Mouse (Mus musculus) intestine, embryonic 14.5 days (tissue): Measurements from ENCODE around the gene Yif1b. TPM values are rescaled to one million over a fixed set of nuclear protein-coding genes. Genes with fewer than 3 reads are reported as not detected.
"Not testable (repeated sequence)": the region's sequence is repeated elsewhere in the genome, so short reads cannot be mapped to it uniquely, and the experiment has no call there.

Experiments used
- ATAC-seq: fragments of 200-750 bp; cut with Nextera tagmentation; replicated peaks from 2 replicates; pipeline ENCODE4 v1.8.0; 2017; ENCODE audit warnings: low read depth, moderate number of reproducible peaks, moderate TSS enrichment, moderate library complexity; ENCODE audit not compliant: low FRiP score, low TSS enrichment
- DNase-seq: peaks from one replicate; pipeline ENCODE4 v3.0.0-alpha.2; 2018; ENCODE audit warnings: low spot score
- H3K27ac ChIP-seq: fragments of 300-500 bp; sonication (generic); 2 replicates; pipeline ENCODE4 v1.5.1; 2014; ENCODE audit warnings: low read depth, mild to moderate bottlenecking, control low read depth
- H3K27me3 ChIP-seq: fragments of 300-500 bp; sonication (generic); replicated peaks from 2 replicates; pipeline ENCODE4 v1.6.1; 2014; ENCODE audit warnings: low read length, control low read depth; ENCODE audit not compliant: control insufficient read depth, insufficient read depth
- H3K36me3 ChIP-seq: fragments of 300-500 bp; sonication (generic); 2 replicates; pipeline ENCODE4 v1.6.1; 2014; ENCODE audit warnings: low read length, control low read depth; ENCODE audit not compliant: control insufficient read depth, insufficient read depth
- H3K4me1 ChIP-seq: fragments of 300-500 bp; sonication (generic); replicated peaks from 2 replicates; pipeline ENCODE4 v1.6.1; 2014; ENCODE audit warnings: low read length, control low read depth, mixed read lengths; ENCODE audit not compliant: control insufficient read depth, insufficient read depth
- H3K4me2 ChIP-seq: fragments of 300-500 bp; sonication (generic); 2 replicates; pipeline ENCODE4 v1.6.1; 2014; ENCODE audit warnings: low read length
- H3K4me3 ChIP-seq: fragments of 300-500 bp; sonication (generic); 2 replicates; pipeline ENCODE4 v1.5.1; 2014; ENCODE audit warnings: low read depth, low read length, control low read depth, mixed read lengths
- H3K9ac ChIP-seq: fragments of 300-500 bp; sonication (generic); 2 replicates; pipeline ENCODE4 v1.6.1; 2014; ENCODE audit warnings: mild to moderate bottlenecking, low read length
- H3K9me3 ChIP-seq: fragments of 300-500 bp; sonication (generic); 2 replicates; pipeline ENCODE4 v1.6.1; 2016; ENCODE audit warnings: low read length, control low read depth; ENCODE audit not compliant: control insufficient read depth
- WGBS: fragments of 180-500 bp; shearing (Covaris S2); extraction: QIAGEN DNeasy Blood & Tissue Kit; methylation state at CpG from one replicate; pipeline ENCODE4 v1.1.7; 2014; 5-methylcytosine and 5-hydroxymethylcytosine counted together
- polyA plus RNA-seq: library from polyadenylated mRNA; unstranded; fragments of >200 nt; fragmentation: Nextera tagmentation; extraction: Ambion mirVana; gene quantifications from 2 replicates; pipeline ENCODE4 v1.2.1, GENCODE M21; 2014

Gene Yif1b
- polyA plus RNA-seq, 1 experiment from 2014 or later, result 94.3 TPM

DNA sequence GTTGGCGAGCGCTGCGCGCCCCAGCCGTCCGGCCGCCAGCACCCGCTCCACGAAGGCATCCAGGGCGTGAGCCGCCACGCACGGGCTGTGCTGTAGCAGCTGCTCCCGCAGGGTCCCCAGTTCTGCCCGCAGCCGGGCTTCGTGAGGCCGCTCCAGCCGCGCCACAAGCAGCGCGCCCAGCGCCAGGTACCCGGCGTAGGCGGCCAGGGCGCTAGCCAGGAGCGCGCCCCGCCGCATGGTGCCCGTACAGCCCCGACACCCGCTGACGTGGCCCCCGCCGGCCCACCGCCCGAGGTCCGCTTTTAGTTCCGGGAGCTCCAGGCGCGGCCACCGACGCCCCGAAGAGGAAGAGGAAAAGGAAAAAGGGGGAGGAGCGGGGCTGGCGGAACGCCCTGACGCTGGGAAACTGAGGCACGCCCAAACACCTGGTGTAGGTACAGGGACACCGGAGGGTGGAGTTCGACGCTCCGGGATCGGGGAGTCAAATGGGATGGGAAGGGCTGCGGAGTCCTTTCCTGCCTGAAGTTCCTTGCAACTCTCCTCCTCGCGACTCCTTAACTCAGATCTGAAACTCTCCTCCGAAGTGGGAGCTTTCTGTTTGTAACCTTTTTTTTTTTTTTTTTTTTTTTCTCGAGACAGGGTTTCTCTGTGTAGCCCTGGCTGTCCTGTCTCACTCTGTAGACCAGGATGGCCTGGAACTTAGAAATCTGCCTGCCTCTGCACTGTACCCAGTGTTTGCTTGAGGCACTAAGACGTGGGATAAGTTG lies 5.7 kb upstream of the Yif1b start, which contains the start of gene Kcnk6:
TSS of gene Kcnk6 (minus strand) at position 269 of the 767 bp plus-strand sequence.
- no peaks in the 10 kb centered on the region for H3K4me1 ChIP-seq
- ATAC-seq, result peak; percentile 65
- no peaks in the 10 kb centered on the region for H3K36me3 ChIP-seq
- peak within 1 kb of the TSS; percentile 52 for H3K4me3 ChIP-seq
- peaks cover 18% of the 10 kb centered on the region for H3K27me3 ChIP-seq
- peak within 1 kb of the TSS; percentile 65 for H3K9ac ChIP-seq
- no peaks in the 10 kb centered on the region for H3K9me3 ChIP-seq
- H3K4me2 ChIP-seq, result peak within 1 kb of the TSS; percentile 95
- no peak for DNase-seq
- no peak within 1 kb of the TSS for H3K27ac ChIP-seq
- WGBS, result 1% methylated on average over 62 of the region's 62 CpGs

DNA sequence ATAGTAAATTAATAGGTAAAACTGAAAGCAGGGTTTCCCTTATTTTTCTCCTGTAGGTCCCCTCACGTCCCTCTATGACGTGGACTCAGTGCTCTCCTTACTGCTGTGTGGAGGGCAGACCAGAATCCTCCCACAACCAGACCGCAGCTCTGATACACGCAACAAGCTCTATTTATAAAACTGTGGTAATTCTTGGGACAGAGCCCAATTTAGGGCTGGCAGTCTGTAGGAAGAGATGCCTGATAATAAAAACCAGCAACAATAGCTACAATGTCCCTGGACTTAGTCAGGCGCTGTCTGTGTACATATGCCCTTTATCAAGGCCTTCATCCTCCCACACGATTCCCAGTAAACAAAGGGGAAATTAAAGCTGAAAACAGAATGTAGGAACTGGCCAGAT lies 4.4 kb upstream of the Yif1b start:
- 42% methylated on average over 6 of the region's 6 CpGs for WGBS
- H3K27ac ChIP-seq, result no peak overlapping the region
- no peaks in the 10 kb centered on the region for H3K9me3 ChIP-seq
- H3K9ac ChIP-seq, result no peak overlapping the region
- no peak overlapping the region for H3K4me2 ChIP-seq
- peaks cover 18% of the 10 kb centered on the region for H3K27me3 ChIP-seq
- no peak for DNase-seq
- ATAC-seq, result no peak
- H3K4me1 ChIP-seq, result peaks cover under 1% of the 10 kb centered on the region; the same call in 1 of the 2 replicates
- no peak overlapping the region for H3K4me3 ChIP-seq
- no peaks in the 10 kb centered on the region for H3K36me3 ChIP-seq

DNA sequence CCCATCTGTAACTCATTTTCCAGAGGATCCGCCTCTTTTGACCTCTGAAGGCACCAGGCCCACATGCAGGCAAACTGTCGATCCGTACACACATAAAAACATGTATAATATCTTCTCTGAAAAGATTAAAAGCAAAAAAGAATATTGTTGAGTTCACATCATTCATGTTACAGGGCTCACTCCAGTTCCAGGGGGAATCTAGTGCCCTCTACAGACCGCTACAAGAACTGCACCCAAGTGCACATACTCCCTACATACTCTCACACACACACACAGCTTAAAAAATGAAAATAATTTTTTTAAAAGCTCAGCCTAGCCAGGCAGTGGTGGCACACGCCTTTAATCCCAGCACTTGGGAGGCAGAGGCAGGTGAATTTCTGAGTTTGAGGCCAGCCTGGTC lies 3.5 kb upstream of the Yif1b start:
- Histone ChIP-seq H3K36me3 (no peaks in the 10 kb centered on the region), H3K9ac (no peak overlapping the region), H3K9me3 (no peaks in the 10 kb centered on the region), H3K4me2 (no peak overlapping the region), H3K4me3 (no peak overlapping the region), H3K27ac (no peak overlapping the region), H3K27me3 (peaks cover 18% of the 10 kb centered on the region), H3K4me1 (peaks cover 10% of the 10 kb centered on the region)
- DNase-seq (no peak), ATAC-seq (no peak)
- WGBS, result 77% methylated on average over 5 of the region's 5 CpGs

DNA sequence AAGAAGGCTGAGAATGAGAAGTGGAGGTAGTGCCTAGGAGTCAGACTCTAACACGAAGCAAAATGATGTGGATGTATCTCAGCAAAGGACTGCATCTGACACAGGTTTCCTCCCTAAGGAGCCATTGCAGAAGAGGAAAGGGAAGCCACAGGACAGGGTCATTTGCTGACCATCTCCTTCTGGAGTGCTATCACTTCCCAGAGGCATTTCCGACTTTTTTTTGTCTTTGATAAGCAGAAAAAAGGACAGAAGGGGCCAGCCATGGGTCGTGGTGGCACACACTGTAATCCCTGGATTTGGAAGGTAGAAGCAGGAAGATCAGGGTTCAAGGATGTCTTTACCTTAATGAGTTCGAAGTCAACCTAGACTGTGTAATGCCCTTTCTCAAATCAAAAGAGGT lies 1.5 kb upstream of the Yif1b start:
- ATAC-seq (no peak), DNase-seq (no peak)
- Histone ChIP-seq H3K9ac (no peak overlapping the region), H3K27me3 (peaks cover 9% of the 10 kb centered on the region), H3K4me3 (no peak overlapping the region), H3K4me2 (no peak overlapping the region), H3K36me3 (no peaks in the 10 kb centered on the region), H3K9me3 (no peaks in the 10 kb centered on the region), H3K27ac (no peak overlapping the region), H3K4me1 (peaks cover 10% of the 10 kb centered on the region)
- WGBS, result 76% methylated on average over 4 of the region's 4 CpGs

DNA sequence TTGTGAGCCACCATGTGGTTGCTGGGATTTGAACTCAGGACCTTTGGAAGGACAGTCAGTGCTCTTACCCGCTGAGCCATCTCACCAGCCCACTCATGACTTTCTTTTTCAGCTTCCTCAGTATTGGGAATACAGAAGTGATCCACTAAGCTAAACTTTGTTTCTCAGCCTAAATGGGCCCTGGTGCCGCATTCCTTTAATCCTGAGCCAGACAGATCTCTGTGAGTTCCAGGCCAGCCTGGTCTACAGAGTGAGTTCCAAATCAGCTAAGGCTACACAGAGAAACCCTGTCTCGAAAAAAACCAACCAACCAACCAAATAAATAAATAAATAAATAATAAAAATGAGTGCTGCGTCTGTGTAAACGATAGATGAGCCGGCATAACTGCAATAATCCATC lies 533 bp upstream of the Yif1b start:
- WGBS, result 31% methylated on average over 6 of the region's 6 CpGs
- peak overlapping the region; percentile 50 for H3K9ac ChIP-seq

DNA sequence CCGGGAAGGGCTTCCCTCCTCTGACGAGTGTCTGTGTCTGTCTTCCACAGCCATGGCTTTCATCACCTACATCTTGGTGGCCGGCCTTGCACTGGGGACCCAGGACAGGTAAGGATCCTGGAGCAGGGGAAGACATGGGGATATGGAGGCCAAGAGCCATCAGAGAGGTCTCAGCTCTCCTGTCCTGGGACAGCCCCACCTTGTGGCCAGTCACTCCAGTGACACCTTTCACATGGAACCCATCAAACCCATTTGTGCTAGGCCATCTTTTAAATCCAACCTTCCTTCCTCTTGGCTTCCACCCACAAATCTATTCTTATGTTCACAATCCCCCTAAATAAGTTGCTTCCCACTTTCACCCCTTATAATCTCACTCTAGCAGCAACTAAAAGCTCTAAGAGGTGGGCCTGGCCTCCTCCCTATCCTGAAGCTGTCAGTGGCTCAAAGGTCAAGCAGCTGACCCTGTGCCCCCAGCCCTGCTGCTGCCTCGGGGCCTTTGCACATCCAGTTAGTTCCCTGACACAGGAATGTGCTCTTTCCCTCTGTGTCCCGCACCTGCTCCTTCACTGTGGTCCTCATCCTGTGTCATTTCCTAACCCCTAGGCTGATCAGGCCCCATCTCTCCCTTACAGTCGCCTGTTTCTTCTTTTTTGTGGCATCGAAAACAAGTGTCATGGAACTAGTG lies 6.7 kb downstream of the Yif1b start:
- ATAC-seq, result no peak
- no peak for DNase-seq
- 77% methylated on average over 7 of the region's 7 CpGs for WGBS
- Histone ChIP-seq H3K27ac (no peak overlapping the region), H3K27me3 (no peaks in the 10 kb centered on the region), H3K4me3 (no peak overlapping the region), H3K4me2 (no peak overlapping the region), H3K36me3 (peaks cover 12% of the 10 kb centered on the region), H3K9ac (no peak overlapping the region), H3K9me3 (no peaks in the 10 kb centered on the region), H3K4me1 (peaks cover 24% of the 10 kb centered on the region)

More for the DNA sequence above, 533 bp upstream of the Yif1b start:
- Histone ChIP-seq H3K27ac (peak overlapping the region; percentile 91), H3K4me3 (peak overlapping the region; percentile 58), H3K4me2 (peak overlapping the region; percentile 80)
- not testable (repeated sequence) for H3K27me3 ChIP-seq, H3K9me3 ChIP-seq, H3K4me1 ChIP-seq, H3K36me3 ChIP-seq, DNase-seq
- ATAC-seq, result peak; percentile 22; the same call in 1 of the 2 replicates

DNA sequence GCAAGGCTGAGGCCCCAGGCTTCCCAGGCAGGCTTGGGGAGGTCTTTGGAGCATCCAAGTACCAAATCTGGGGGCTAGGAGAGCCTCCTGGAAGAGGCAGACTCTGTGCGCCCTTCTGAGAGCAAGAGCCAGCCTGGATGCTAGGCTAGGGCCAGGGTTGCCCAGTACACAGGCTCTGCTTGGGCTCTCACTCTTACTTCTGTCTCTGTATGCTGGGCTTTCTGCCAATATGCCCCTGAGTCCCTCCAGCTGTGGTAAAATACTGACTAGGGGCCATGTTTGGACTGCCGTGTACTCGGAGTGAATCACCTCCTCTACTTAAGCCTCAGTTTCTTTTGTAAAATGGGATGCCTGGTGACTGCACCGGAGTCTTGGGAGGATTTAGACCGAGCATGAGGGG lies 7.9 kb downstream of the Yif1b start:
- H3K9me3 ChIP-seq, result no peaks in the 10 kb centered on the region
- no peak overlapping the region for H3K4me2 ChIP-seq
- DNase-seq (no peak), ATAC-seq (no peak)
- no peak overlapping the region for H3K4me3 ChIP-seq
- no peak overlapping the region for H3K9ac ChIP-seq
- WGBS, result 63% methylated on average over 5 of the region's 5 CpGs
- no peak overlapping the region for H3K27ac ChIP-seq
- no peaks in the 10 kb centered on the region for H3K27me3 ChIP-seq
- peaks cover 12% of the 10 kb centered on the region for H3K36me3 ChIP-seq
- H3K4me1 ChIP-seq, result peaks cover 24% of the 10 kb centered on the region

DNA sequence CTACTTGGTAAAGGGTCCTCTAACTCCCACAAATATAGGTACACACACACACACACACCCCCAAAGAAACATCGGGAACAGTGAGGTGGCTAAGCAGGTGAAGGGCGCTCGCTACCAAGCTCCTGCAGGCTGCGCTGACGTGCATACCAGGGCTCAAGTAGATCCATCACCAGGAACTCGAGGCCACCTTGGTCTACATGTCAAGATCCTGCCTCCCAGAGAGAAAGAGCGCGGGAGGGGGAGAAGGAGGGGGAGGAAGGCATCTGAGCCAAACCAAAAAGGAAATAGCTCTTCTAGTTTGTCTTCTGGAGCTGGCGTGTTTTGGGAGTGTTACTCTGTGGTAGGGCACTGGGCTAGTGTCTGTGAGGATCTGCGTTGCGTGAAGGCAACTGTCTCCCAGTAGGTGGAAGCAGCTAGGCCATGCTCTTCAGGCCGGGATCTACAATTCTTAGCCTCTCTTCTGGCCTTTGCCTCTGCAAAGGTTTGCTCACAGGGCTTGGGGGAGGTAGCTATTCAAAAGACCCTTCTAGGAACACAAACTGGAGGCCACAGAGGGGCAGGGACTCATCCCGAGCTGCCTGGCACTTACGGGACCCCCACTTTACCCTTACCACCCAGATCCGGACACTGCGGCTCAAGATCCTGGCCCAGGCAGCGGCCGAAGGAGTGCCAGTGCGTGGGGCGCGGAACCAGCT lies 8.6 kb downstream of the Yif1b start:
- H3K27me3 ChIP-seq, result no peaks in the 10 kb centered on the region
- H3K4me2 ChIP-seq, result peak overlapping the region; percentile 49
- H3K9ac ChIP-seq, result peak overlapping the region; percentile 20; the same call in 1 of the 2 replicates
- no peaks in the 10 kb centered on the region for H3K9me3 ChIP-seq
- peak overlapping the region; percentile 41 for H3K4me3 ChIP-seq
- DNase-seq (no peak), ATAC-seq (no peak)
- H3K4me1 ChIP-seq, result peaks cover 24% of the 10 kb centered on the region
- 77% methylated on average over 21 of the region's 21 CpGs for WGBS
- no peak overlapping the region for H3K27ac ChIP-seq
- peaks cover 12% of the 10 kb centered on the region for H3K36me3 ChIP-seq
